Mouse (Mus musculus) spleen, embryonic (tissue): ENCODE data around the gene Pigv.

Source experiments
- CTCF ChIA-PET: fragments of 350-600 bp; sonication (Branson Sonifier 250); formaldehyde crosslinking; loops from one replicate; lab custom pipeline; 2022; lab: Charles Lee

Pigv gene

GRCm38 (mm10) chr4:133673666-133674330 is 1.4 kb upstream of the Pigv start:
- CTCF ChIA-PET = interaction anchor here (0.6 to 0.7 kb wide), 7 partner anchors 9 to 1136 kb away, joined by 3 to 8 read pairs (median 4); no protein-coding TSS in a partner anchor

- CTCF ChIA-PET = interaction anchor here (0.6 to 0.7 kb wide), 7 partner anchors 8 to 1137 kb away, joined by 3 to 8 read pairs (median 4); no protein-coding TSS in a partner anchor
These were observed 599 bp upstream of the Pigv start for GRCm38 (mm10) chr4:133672845-133673647.

GRCm38 (mm10) chr4:133671184-133671880 is 1.1 kb downstream of the Pigv start:
- CTCF ChIA-PET = interaction anchor here (0.6 to 0.8 kb wide), 3 partner anchors 15 to 144 kb away, joined by 3 to 5 read pairs (median 3); no protein-coding TSS in a partner anchor

- CTCF ChIA-PET = interaction anchor here (0.6 to 1.5 kb wide), 3 partner anchors 13 to 158 kb away, joined by 3 to 30 read pairs (median 3); no protein-coding TSS in a partner anchor
These were observed 2.7 kb downstream of the Pigv start for GRCm38 (mm10) chr4:133669652-133670210.

- CTCF ChIA-PET = interaction anchor here (0.6 to 0.9 kb wide), 3 partner anchors 35 to 155 kb away, joined by 3 to 11 read pairs (median 3); no protein-coding TSS in a partner anchor
These were observed 3.9 kb downstream of the Pigv start for GRCm38 (mm10) chr4:133668537-133668936.

GRCm38 (mm10) chr4:133666199-133666598 is 6.2 kb downstream of the Pigv start:
- CTCF ChIA-PET = interaction anchor here (0.6 to 1.1 kb wide), 2 partner anchors 141 to 162 kb away, joined by 5 to 12 read pairs; no protein-coding TSS in a partner anchor

GRCm38 (mm10) chr4:133665118-133665517 is 7.3 kb downstream of the Pigv start:
- CTCF ChIA-PET = interaction anchor here (0.6 kb wide), 1 partner anchor 8 kb away, joined by 4 read pairs; no protein-coding TSS in a partner anchor

- CTCF ChIA-PET = interaction anchor here (0.7 kb wide), 1 partner anchor 1148 kb away, joined by 4 read pairs; no protein-coding TSS in a partner anchor
These were observed 9.5 kb downstream of the Pigv start for GRCm38 (mm10) chr4:133662945-133663344.

- CTCF ChIA-PET = interaction anchor here (0.7 kb wide), 1 partner anchor 1147 kb away, joined by 4 read pairs; no protein-coding TSS in a partner anchor
These were observed 10.0 kb downstream of the Pigv start for GRCm38 (mm10) chr4:133662421-133662820.

GRCm38 (mm10) chr4:133660193-133661155 is 12.0 kb downstream of the Pigv start:
- CTCF ChIA-PET = interaction anchor here (0.6 to 0.9 kb wide), 4 partner anchors 9 to 157 kb away, joined by 3 read pairs; no protein-coding TSS in a partner anchor

GRCm38 (mm10) chr4:133659497-133660192 is 12.8 kb downstream of the Pigv start:
- CTCF ChIA-PET = interaction anchor here (0.7 to 0.9 kb wide), 2 partner anchors 9 to 71 kb away, joined by 3 read pairs; no protein-coding TSS in a partner anchor

- CTCF ChIA-PET = interaction anchor here (0.6 kb wide), 1 partner anchor 719 kb away, joined by 4 read pairs; no protein-coding TSS in a partner anchor
These were observed 13.7 kb downstream of the Pigv start for GRCm38 (mm10) chr4:133658729-133659128.

GRCm38 (mm10) chr4:133657829-133658458 is 14.5 kb downstream of the Pigv start:
- CTCF ChIA-PET = interaction anchor here (0.6 kb wide), 2 partner anchors 29 to 720 kb away, joined by 4 to 14 read pairs; no protein-coding TSS in a partner anchor

GRCm38 (mm10) chr4:133656997-133657396 is 15.4 kb downstream of the Pigv start:
- CTCF ChIA-PET = interaction anchor here (0.6 to 1.0 kb wide), 4 partner anchors 13 to 174 kb away, joined by 3 read pairs; no protein-coding TSS in a partner anchor

- CTCF ChIA-PET = interaction anchor here (0.5 to 1.0 kb wide), 5 partner anchors 14 to 174 kb away, joined by 3 read pairs; no protein-coding TSS in a partner anchor
These were observed 16.2 kb downstream of the Pigv start for GRCm38 (mm10) chr4:133656294-133656693.

- CTCF ChIA-PET = interaction anchor here (0.7 kb wide), 1 partner anchor 56 kb away, joined by 6 read pairs; no protein-coding TSS in a partner anchor
These were observed 18.4 kb downstream of the Pigv start for GRCm38 (mm10) chr4:133654070-133654469.

GRCm38 (mm10) chr4:133652746-133653145 is 19.7 kb downstream of the Pigv start:
- CTCF ChIA-PET = no interaction called here

- CTCF ChIA-PET = interaction anchor here (1.0 to 1.7 kb wide), 2 partner anchors 9 to 20 kb away, joined by 3 to 5 read pairs; no protein-coding TSS in a partner anchor
These were observed 20.5 kb downstream of the Pigv start for GRCm38 (mm10) chr4:133651986-133652385.
